Mouse (Mus musculus): Measurements from ENCODE around the gene Fchsd2.
"Not testable (repeated sequence)": the region's sequence is repeated elsewhere in the genome, so short reads cannot be mapped to it uniquely, and the experiment has no call there.

The Fchsd2 gene

DNA sequence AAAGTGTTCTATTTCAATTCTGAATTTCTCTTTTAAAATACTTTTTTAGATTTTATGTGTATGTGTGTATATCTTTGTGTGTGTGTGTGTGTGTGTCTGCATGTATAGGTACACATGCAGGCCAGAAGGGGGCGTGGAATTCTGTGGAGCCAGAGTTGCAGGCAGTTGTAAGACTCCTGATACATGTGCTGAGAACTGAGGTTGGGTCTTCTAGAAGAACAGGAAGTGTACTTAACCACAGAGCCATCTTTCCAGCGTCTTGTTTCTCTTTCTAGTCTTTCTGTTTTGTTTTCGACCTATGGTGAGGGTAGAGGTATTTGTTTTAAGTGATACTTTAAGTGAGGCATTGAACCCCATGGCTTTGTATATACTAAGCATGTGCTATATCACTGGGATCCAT, 20.7 kb downstream of the Fchsd2 start:
- DNase-seq (ENCODE audit: low spot score): no peak

- no peak for DNase-seq (ENCODE audit: low spot score)
Observed at GRCm38 (mm10) chr7:101114328-101114727, 21.7 kb downstream of the Fchsd2 start.

DNA sequence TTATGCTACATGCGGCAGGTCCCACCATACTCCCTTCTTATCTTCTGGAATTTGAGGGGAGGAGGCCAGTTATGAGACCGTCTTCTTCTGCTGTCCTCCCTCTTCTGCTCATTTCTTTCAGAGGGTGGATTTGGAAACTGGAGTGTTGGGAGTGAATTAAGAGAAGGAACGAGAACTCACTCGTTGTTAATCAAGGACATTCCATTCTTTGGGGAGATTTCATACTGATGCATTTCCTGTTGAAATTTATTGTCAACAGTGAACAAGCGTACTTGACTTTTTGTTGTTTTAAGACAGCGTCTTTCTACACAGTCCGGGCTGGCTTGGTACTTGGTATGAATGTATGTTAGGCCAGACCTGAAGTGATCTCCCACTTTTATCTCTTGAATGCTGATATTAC, 26.7 kb downstream of the Fchsd2 start:
- no peak for DNase-seq (ENCODE audit: low spot score)

DNA sequence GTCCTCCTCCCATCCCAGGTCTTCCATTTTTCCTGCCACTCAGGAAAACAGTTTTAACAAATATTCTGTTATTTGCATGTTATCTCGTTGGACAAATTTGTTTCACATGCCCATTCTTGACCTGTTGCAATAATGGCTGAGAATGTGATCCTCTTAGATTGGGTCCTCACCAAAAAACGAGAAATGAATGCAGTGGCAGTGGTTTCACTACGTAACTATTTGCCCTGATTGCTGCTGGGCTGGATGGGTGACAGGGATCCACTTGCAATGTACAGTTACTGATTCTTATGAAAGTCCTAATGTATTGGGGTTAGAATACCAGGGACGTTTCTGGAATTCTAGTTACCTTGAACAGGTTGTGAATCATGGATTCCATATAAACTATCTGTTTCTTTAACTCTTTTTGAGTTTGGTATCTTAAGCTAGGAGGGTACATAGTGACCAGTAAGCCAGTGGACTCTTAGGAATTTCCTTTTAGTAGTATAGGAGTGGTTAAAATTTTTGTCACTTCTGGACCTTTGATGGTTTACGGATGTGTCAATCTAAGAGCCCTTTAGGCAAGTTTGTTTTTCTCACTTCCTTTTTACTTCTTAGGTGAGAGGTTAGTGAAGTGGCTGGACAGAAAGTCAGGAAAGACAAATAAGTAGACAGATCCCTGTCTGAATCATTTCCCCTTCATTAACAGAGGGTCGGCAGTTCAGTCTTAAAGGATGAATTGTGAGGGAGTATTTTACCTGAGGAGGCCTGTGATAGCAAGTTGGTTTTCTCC, 31.1 kb downstream of the Fchsd2 start:
- no peak for DNase-seq (ENCODE audit: low spot score)

DNA sequence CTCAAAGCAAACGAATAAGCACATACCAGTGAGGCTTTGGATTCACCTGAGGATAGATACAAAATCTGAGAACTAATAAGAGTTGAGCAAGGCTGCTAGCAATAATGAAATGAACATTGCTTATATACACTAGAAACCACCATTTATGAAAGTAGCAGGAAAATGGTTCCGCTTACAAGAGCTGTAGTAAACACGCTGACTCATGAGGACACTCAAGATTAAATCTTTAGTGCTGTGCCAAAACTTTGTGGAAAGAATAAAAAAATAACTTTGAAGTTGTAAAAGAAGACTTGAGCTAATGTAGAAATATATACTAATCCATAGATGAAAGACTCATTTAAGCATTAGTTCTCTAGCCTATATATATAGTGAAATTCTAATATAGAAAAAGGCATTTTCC, 35.1 kb downstream of the Fchsd2 start:
- no peak for DNase-seq (ENCODE audit: low spot score)

GRCm38 (mm10) chr7:101128536-101128935, 35.9 kb downstream of the Fchsd2 start:
- DNase-seq (ENCODE audit: low spot score): no peak

DNA sequence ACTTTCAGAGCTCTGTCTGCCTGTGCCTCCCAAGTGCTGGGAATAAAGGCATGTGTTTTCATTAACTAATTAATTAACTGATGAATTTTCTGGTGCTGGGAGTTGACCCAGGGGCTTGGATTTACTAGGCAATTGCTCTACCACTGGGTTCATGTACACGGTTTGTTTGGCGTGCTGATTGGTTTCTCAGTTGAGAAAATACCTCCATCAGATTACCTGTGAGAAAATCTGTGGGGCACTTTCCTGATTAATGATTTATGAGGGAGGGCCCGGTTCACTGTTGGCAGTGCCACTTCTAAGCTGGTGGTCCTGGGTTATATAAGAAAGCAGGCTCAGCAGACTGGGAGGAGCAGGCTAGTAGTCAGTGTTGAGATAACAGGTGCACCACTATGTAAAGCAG, 38.0 kb downstream of the Fchsd2 start:
- no peak for DNase-seq (ENCODE audit: low spot score)

DNA sequence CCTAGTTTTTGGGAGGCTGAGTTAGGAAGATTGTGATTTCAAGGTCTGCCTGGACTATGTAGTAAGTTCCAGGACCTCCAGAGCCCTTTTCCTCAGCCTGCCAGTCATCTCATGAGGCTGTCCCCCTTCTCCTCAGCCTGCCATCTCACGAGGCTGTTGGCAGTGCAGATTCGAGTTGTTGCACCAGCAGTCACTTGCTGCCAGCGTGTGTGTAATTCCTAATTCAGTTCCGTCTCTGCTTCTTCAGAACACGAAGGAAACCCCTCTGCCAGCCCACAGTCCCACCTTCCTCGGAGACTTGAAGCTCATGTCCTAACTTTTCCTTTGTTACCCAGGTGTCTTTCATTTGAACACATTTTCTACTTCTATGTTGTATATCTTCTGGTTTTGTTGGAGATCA, 38.6 kb downstream of the Fchsd2 start:
- DNase-seq (ENCODE audit: low spot score): no peak

DNA sequence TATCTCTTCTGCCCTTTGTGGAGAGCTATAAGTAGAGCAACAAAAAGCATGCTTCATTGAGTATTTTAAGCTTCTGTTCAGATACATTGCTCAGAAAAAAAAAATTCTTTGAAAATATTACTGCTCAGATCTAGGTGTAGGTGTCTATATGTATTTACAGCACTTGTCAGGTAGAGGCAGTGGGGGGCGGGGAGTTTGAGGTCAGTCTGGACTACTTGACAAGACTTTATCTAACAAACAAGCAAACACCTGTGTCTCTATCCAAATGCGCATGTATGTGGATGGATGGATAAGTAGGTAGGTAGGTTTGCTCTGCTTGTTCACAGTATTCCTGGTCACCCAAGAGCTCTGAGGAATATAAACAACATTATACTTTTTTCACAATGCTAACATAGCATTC, 40.9 kb downstream of the Fchsd2 start:
- DNase-seq (ENCODE audit: low spot score): no peak

GRCm38 (mm10) chr7:101134117-101134516, 41.5 kb downstream of the Fchsd2 start:
- no peak for DNase-seq (ENCODE audit: low spot score)

DNA sequence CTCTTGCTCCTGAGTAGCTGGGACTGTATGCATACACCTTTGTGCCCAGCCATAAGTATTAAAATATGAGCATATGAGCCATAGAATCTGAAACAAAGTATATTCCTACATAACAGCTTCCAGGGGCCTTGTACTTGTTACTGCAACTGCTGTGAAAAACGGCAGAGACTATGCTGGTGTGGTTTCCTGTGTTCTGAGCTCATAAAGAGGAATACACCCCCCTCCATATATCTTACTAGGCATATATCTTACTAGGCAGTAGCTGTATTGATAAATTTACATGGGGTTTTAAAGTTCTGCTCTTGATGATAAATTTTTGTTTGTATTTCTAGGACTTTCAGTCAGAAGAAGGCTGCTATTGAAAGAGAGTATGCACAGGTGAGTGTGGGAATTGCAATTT, 46.2 kb downstream of the Fchsd2 start:
- no peak for DNase-seq (ENCODE audit: low spot score)

GRCm38 (mm10) chr7:101142907-101143306, 50.2 kb downstream of the Fchsd2 start:
- DNase-seq (ENCODE audit: low spot score): no peak

GRCm38 (mm10) chr7:101144222-101144621, 51.6 kb downstream of the Fchsd2 start:
- DNase-seq (ENCODE audit: low spot score): no peak

- no peak for DNase-seq (ENCODE audit: low spot score)
Observed at GRCm38 (mm10) chr7:101149039-101149438, 56.4 kb downstream of the Fchsd2 start.

- not testable (repeated sequence) for DNase-seq (ENCODE audit: low spot score)
Observed at GRCm38 (mm10) chr7:101154883-101155282, 62.2 kb downstream of the Fchsd2 start.

- DNase-seq (ENCODE audit: low spot score): no peak
Observed at GRCm38 (mm10) chr7:101155284-101155683, 62.6 kb downstream of the Fchsd2 start.

DNA sequence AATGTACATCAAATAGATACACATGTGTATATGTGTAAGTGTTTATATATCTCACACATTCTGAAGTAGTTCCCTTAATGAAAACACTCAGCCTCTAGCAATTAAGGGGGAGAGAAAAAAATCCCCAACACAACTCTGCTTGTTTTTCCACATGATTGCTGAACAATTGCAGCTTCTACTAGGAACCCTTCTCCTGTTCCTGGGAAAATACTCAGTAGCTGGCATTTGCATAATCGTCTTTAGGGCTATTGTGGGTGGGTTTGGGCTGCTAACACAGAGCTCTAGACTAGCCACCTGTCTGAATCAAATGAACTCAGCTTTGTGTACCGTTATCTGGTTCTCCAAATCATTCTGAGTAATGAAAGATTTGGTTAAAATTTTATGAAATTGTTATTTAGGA, 67.6 kb downstream of the Fchsd2 start:
- peak; percentile 30 for DNase-seq (ENCODE audit: low spot score)

DNA sequence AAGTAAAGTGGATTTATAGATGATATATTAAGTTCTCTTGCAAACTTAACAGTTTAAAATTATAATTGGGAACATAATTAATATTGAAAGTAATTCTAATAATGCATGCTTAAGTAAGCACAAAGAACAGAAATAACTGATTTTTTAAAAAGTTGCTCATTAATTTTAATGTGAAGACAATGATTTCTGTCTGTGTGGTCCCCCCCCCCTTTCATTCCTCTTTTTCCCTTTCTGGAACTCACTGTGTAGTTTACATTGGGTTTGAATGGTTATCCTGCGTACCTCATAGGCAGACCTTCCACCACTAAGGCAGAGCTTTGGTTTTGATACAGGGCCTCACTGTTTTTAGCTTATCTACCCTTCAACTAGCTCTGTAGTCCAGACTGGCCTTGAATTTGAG, 70.1 kb downstream of the Fchsd2 start:
- DNase-seq (ENCODE audit: low spot score): no peak

DNA sequence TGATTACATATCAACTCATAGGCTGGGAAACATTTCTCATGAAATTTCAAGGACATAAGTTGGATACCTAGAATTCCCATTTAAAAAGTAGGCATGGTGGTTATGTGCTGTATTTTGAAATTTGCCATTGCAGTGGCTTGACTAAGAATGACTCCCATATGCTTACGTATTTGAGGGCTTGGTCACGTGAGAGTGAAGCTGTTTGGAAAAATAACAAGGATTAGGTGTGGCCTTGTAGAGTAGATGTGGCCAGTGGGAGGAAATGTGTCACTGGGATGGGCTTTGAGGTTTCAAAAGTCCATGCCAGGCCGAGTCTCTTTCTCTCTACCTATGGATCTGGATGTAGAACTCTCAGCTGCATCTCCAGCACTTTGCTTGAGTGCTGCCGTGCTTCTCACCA, 71.2 kb downstream of the Fchsd2 start:
- no peak for DNase-seq (ENCODE audit: low spot score)

- DNase-seq (ENCODE audit: low spot score): no peak
Observed at GRCm38 (mm10) chr7:101166568-101166967, 73.9 kb downstream of the Fchsd2 start.

DNA sequence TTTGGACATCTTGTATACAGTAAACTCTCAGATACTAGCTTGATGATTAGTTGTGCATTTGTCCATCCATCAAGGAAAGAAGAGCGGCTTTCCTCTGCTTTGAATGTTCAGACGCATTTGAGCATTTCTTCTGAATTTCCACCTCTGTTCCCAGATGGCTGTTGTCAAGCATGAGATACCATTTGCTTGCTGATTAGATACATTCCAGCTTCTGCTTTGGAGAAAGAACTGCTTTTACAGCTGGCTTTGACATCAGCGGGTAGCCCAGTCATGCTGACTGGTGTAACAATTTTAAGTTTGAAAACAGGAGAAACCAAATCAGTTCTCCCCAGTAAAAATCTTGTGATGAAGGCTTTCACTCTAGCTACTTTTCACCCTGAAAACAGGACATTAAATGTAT, 77.8 kb downstream of the Fchsd2 start:
- DNase-seq (ENCODE audit: low spot score): peak; percentile 49

GRCm38 (mm10) chr7:101171002-101171401, 78.3 kb downstream of the Fchsd2 start:
- no peak for DNase-seq (ENCODE audit: low spot score)

- peak; percentile 72 for DNase-seq (ENCODE audit: low spot score)
Observed at GRCm38 (mm10) chr7:101173331-101173730, 80.7 kb downstream of the Fchsd2 start.

GRCm38 (mm10) chr7:101178751-101179150, 86.1 kb downstream of the Fchsd2 start:
- DNase-seq (ENCODE audit: low spot score): no peak
